Mouse (Mus musculus) layer of hippocampus, adult 11-12 months (tissue): ENCODE results near the gene Nostrin.
A peak's percentile ranks its signal among the peaks of the same experiment; 100 is the strongest.

ENCODE experiments used
- DNase-seq: peaks from one replicate; pipeline ENCODE4 v3.0.0; 2022; ENCODE audit warnings: low spot score

Nostrin gene

GRCm38 (mm10) chr2:69205185-69205584 lies 69.6 kb downstream of the Nostrin start:
- no peak for DNase-seq

GRCm38 (mm10) chr2:69205791-69206351 lies 70.3 kb downstream of the Nostrin start, which contains the start of gene Spc25:
Spc25 (minus strand) TSS chr2:69206194.
- DNase-seq, result peak; percentile 92

GRCm38 (mm10) chr2:69206523-69206922 lies 70.9 kb downstream of the Nostrin start:
- no peak for DNase-seq

GRCm38 (mm10) chr2:69209684-69210083 lies 74.1 kb downstream of the Nostrin start:
- no peak for DNase-seq

- DNase-seq, result no peak
Observed at GRCm38 (mm10) chr2:69210773-69211172, 75.2 kb downstream of the Nostrin start, which contains the start of gene G6pc2. G6pc2 (plus strand) TSS chr2:69211073.

- no peak for DNase-seq
Observed at GRCm38 (mm10) chr2:69212652-69213051, 77.1 kb downstream of the Nostrin start.

- no peak for DNase-seq
Observed at GRCm38 (mm10) chr2:69215242-69215641, 79.6 kb downstream of the Nostrin start.

GRCm38 (mm10) chr2:69221868-69222416 lies 86.3 kb downstream of the Nostrin start:
- no peak for DNase-seq

GRCm38 (mm10) chr2:69222815-69223214 lies 87.2 kb downstream of the Nostrin start:
- DNase-seq, result no peak

GRCm38 (mm10) chr2:69224724-69225123 lies 89.1 kb downstream of the Nostrin start:
- DNase-seq, result no peak

GRCm38 (mm10) chr2:69226876-69227275 lies 91.3 kb downstream of the Nostrin start:
- no peak for DNase-seq

- no peak for DNase-seq
Observed at GRCm38 (mm10) chr2:69228635-69229034, 93.0 kb downstream of the Nostrin start.

- no peak for DNase-seq
Observed at GRCm38 (mm10) chr2:69230137-69230536, 94.5 kb downstream of the Nostrin start.

- DNase-seq, result no peak
Observed at GRCm38 (mm10) chr2:69232101-69232500, 96.5 kb downstream of the Nostrin start.

- no peak for DNase-seq
Observed at GRCm38 (mm10) chr2:69234976-69235678, 99.5 kb downstream of the Nostrin start.
